Mouse (Mus musculus): Measurements from ENCODE around the gene Galnt12.

- TF ChIP-seq CTCF (IDR thresholded peaks at IDR 0.05; ENCODE audit: low read depth, low read length) (no peak), GATA1 (IDR thresholded peaks at IDR 0.05; ENCODE audit: borderline replicate concordance, low read length) (no peak), TAL1 (conservative IDR thresholded peaks at IDR 0.05; ENCODE audit: low read depth, low read length) (no peak), GATA2 (IDR thresholded peaks at IDR 0.05; ENCODE audit: borderline replicate concordance, low read depth, low read length) (no peak)
These were observed 38.7 kb downstream of the Galnt12 start for GRCm38 (mm10) chr4:47130111-47131050.
